Mouse (Mus musculus) heart, adult 2 months (tissue): ENCODE data around the gene Gm10717. TPM values are rescaled to one million over a fixed set of nuclear protein-coding genes. Genes with fewer than 3 reads are reported as not detected.
"Not testable (repeated sequence)": the region's sequence is repeated elsewhere in the genome, so short reads cannot be mapped to it uniquely, and the experiment has no call there.

Source experiments
- DNase-seq, 2 experiments: peaks; one replicate each; pipeline ENCODE4 v3.0.0; 2021
- H3K27ac ChIP-seq: fragments of 200-600 bp; 2 replicates; pipeline ENCODE4 v1.8.1; 2022
- H3K27me3 ChIP-seq: fragments of 200-500 bp; 2 replicates; pipeline ENCODE4 v1.6.1; 2012; ENCODE audit warnings: mild to moderate bottlenecking, low read length, inconsistent platforms, mixed read lengths; ENCODE audit not compliant: control insufficient read depth, insufficient read depth
- H3K36me3 ChIP-seq: fragments of 200-500 bp; 2 replicates; pipeline ENCODE4 v1.6.1; 2012; ENCODE audit warnings: low read length, inconsistent platforms; ENCODE audit not compliant: control insufficient read depth, insufficient read depth
- H3K4me1 ChIP-seq: fragments of 200-500 bp; 2 replicates; pipeline ENCODE4 v1.6.1; 2011; ENCODE audit warnings: low read length; ENCODE audit not compliant: control insufficient read depth, insufficient read depth
- H3K4me3 ChIP-seq: fragments of 200-600 bp; 2 replicates; pipeline ENCODE4 v1.8.1; 2022
- H3K79me2 ChIP-seq: fragments of 200-500 bp; replicated peaks from 2 replicates; pipeline ENCODE4 v1.6.1; 2012; ENCODE audit warnings: mild to moderate bottlenecking, inconsistent platforms, low read length, moderate library complexity, mixed read lengths; ENCODE audit not compliant: control insufficient read depth, insufficient read depth
- H3K9ac ChIP-seq: fragments of 200-500 bp; 2 replicates; pipeline ENCODE4 v1.6.1; 2012; ENCODE audit warnings: low read depth, mild to moderate bottlenecking, control low read depth, inconsistent platforms, low read length, mixed read lengths
- WGBS: fragments of 180-500 bp; shearing (Covaris S2); methylation state at CpG from one replicate; pipeline ENCODE4 v1.1.7; 2018; 5-methylcytosine and 5-hydroxymethylcytosine counted together
- intact Hi-C: fragments of 180-260 bp; cut with DNase I; formaldehyde crosslinking; loops from one replicate; pipeline ENCODE4 v1.15.1; 2025
- long read RNA-seq: library from polyadenylated mRNA; stranded (forward); transcript quantifications from one replicate; pipeline ENCODE4 v2.0.0, GENCODE M21; 2021
- polyA plus RNA-seq: library from polyadenylated mRNA; depleted of rRNA; stranded (reverse); fragments of >200 nt; gene quantifications from 2 replicates; pipeline ENCODE4 v1.2.3, GENCODE M21; 2012; rRNA removed
- total RNA-seq, 2 experiments: library from RNA; stranded (reverse); gene quantifications; 2 replicates each; pipeline ENCODE4 v1.2.3; 2021

The Gm10717 gene
- total RNA-seq = under 1 TPM in 1 of 2 experiments, not detected in 1; 0.39 TPM
- not detected in 2 replicates for polyA plus RNA-seq
- long read RNA-seq = 0 reads

DNA sequence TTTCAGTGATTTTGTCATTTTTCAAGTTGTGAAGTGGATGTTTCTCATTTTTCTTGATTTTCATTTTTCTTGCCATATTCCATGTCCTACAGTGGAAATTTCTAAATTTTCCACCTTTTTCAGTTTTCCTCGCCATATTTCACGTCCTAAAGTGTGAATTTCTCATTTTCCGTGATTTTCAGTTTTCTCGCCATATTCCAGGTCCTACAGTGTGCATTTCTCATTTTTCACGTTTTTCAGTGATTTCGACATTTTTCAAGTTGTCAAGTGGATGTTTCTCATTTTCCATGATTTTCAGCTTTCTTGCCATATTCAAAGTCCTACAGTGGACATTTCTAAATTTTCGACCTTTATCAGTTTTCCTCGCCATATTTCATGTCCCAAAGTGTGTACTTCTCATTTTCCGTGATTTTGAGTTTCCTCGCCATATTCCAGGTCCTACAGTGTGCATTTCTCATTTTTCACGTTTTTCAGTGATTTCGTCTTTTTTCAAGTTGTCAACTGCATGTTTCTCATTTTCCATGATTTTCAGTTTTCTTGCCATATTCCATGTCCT lies at the start of gene Gm10717:
Gm10717 (plus strand) TSS at position 506 of the 556 bp plus-strand sequence.
- DNase-seq = peak; percentile 6 to 21
- not testable (repeated sequence) for H3K9ac ChIP-seq

DNA sequence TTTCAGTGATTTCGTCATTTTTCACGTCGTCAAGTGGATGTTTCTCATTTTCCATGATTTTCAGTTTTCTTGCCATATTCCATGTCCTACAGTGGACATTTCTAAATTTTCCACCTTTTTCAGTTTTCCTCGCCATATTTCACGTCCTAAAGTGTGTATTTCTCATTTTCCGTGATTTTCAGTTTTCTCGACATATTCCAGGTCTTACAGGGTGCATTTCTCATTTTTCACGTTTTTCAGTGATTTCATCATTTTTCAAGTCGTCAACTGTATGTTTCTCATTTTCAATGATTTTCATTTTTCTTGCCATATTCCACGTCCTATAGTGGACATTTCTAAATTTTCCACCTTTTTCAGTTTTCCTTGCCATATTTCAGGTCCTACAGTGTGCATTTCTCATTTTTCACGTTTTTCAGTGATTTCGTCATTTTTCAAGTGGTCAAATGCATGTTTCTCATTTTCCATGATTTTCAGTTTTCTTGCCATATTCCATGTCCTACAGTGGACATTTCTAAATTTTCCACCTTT lies 24.7 kb upstream of the Gm10717 start, which contains the start of gene Gm10722:
Gm10722 (plus strand) TSS at position 478 of the 528 bp plus-strand sequence.
- 72% methylated on average over 12 of the region's 12 CpGs for WGBS
- H3K4me1 ChIP-seq, H3K4me3 ChIP-seq, H3K36me3 ChIP-seq, H3K79me2 ChIP-seq, H3K27me3 ChIP-seq, H3K9ac ChIP-seq, H3K27ac ChIP-seq, intact Hi-C loops: not testable (repeated sequence)
- DNase-seq = peak in 1 of 2 experiments; percentile 10

More for the DNA sequence above, at the start of gene Gm10717:
- H3K4me1 ChIP-seq, H3K27ac ChIP-seq, H3K4me3 ChIP-seq, H3K27me3 ChIP-seq, H3K36me3 ChIP-seq, H3K79me2 ChIP-seq, intact Hi-C loops: not testable (repeated sequence)
- 71% methylated on average over 12 of the region's 12 CpGs for WGBS

DNA sequence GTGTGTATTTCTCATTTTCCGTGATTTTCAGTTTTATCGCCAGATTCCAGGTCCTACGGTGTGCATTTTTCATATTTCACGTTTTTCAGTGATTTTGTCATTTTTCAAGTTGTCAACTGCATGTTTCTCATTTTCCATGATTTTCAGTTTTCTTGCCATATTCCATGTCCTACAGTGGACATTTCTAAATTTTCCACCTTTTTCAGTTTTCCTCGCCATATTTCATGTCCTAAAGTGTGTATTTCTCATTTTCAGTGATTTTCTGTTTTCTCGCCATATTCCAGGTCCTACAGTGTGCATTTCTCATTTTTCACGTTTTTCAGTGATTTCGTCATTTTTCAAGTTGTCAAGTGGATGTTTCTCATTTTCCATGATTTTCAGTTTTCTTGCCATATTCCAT lies 24.2 kb upstream of the Gm10717 start:
- H3K4me3 ChIP-seq, H3K27me3 ChIP-seq, H3K9ac ChIP-seq, intact Hi-C loops, H3K4me1 ChIP-seq, H3K27ac ChIP-seq, H3K79me2 ChIP-seq, H3K36me3 ChIP-seq: not testable (repeated sequence)
- 67% methylated on average over 8 of the region's 8 CpGs for WGBS
- DNase-seq = peak in 1 of 2 experiments; percentile 2

DNA sequence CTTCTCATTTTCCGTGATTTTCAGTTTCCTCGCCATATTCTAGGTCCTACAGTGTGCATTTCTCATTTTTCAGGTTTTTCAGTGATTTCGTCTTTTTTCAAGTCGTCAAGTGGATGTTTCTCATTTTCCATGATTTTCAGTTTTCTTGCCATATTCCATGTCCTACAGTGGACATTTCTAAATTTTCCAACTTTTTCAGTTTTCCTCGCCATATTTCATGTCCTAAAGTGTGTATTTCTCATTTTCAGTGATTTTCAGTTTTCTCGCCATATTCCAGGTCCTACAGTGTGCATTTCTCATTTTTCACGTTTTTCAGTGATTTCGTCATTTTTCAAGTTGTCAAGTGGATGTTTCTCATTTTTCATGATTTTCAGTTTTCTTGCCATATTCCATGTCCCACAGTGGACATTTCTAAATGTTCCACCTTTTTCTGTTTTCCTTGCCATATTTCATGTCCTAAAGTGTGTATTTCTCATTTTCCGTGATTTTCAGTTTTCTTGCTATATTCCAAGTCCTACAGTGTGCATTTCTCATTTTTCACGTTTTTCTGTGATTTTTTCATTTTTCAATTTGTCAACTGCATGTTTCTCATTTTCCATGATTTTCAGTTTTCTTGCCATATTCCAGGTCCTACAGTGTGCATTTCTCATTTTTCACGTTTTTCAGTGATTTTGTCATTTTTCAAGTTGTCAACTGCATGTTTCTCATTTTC lies 23.1 kb upstream of the Gm10717 start:
- H3K36me3 ChIP-seq, intact Hi-C loops, H3K4me1 ChIP-seq, H3K9ac ChIP-seq, H3K79me2 ChIP-seq, H3K27me3 ChIP-seq, H3K27ac ChIP-seq, H3K4me3 ChIP-seq: not testable (repeated sequence)
- DNase-seq = peak; percentile 60 to 86
- 67% methylated on average over 9 of the region's 11 CpGs for WGBS

DNA sequence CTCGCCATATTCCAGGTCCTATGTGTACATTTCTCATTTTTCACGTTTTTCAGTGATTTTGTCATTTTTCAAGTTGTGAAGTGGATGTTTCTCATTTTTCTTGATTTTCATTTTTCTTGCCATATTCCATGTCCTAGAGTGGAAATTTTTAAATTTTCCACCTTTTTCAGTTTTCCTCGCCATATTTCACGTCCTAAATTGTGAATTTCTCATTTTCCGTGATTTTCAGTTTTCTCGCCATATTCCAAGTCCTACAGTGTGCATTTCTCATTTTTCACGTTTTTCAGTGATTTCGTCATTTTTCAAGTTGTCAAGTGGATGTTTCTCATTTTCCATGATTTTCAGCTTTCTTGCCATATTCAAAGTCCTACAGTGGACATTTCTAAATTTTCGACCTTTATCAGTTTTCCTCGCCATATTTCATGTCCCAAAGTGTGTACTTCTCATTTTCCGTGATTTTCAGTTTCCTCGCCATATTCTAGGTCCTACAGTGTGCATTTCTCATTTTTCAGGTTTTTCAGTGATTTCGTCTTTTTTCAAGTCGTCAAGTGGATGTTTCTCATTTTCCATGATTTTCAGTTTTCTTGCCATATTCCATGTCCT lies 22.3 kb upstream of the Gm10717 start, which contains the start of gene Gm11168:
Gm11168 (plus strand) TSS at position 553 of the 603 bp plus-strand sequence.
- H3K4me3 ChIP-seq, H3K4me1 ChIP-seq, H3K79me2 ChIP-seq, intact Hi-C loops, H3K9ac ChIP-seq, H3K27me3 ChIP-seq, H3K27ac ChIP-seq, H3K36me3 ChIP-seq, DNase-seq: not testable (repeated sequence)
- WGBS = 75% methylated on average over 6 of the region's 14 CpGs

DNA sequence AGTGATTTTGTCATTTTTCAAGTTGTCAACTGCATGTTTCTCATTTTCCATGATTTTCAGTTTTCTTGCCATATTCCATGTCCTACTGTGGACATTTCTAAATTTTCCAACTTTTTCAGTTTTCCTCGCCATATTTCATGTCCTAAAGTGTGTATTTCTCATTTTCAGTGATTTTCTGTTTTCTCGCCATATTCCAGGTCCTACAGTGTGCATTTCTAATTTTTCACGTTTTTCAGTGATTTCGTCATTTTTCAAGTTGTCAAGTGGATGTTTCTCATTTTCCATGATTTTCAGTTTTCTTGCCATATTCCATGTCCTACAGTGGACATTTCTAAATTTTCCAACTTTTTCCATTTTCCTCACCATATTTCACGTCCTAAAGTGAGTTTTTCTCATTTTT lies 19.0 kb upstream of the Gm10717 start:
- intact Hi-C loops, H3K9ac ChIP-seq, H3K27ac ChIP-seq, H3K4me3 ChIP-seq, H3K4me1 ChIP-seq, DNase-seq, H3K79me2 ChIP-seq, H3K27me3 ChIP-seq, H3K36me3 ChIP-seq: not testable (repeated sequence)
- WGBS = 73% methylated on average over 1 of the region's 5 CpGs

DNA sequence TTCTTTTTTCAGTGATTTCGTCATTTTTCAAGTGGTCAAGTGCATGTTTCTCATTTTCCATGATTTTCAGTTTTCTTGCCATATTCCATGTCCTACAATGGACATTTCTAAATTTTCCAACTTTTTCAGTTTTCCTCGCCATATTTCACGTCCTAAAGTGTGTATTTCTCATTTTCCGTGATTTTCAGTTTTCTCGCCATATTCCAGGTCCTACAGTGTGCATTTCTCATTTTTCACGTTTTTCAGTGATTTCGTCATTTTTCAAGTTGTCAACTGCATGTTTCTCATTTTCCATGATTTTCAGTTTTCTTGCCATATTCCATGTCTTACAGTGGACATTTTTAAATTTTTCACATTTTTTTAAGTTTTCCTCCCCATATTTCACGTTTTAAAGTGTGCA lies 18.6 kb upstream of the Gm10717 start:
- WGBS = 73% methylated on average over 8 of the region's 8 CpGs
- H3K4me3 ChIP-seq, H3K27ac ChIP-seq, intact Hi-C loops, H3K36me3 ChIP-seq, H3K4me1 ChIP-seq, H3K27me3 ChIP-seq, H3K79me2 ChIP-seq, H3K9ac ChIP-seq: not testable (repeated sequence)
- peak; percentile 47 to 78 for DNase-seq

DNA sequence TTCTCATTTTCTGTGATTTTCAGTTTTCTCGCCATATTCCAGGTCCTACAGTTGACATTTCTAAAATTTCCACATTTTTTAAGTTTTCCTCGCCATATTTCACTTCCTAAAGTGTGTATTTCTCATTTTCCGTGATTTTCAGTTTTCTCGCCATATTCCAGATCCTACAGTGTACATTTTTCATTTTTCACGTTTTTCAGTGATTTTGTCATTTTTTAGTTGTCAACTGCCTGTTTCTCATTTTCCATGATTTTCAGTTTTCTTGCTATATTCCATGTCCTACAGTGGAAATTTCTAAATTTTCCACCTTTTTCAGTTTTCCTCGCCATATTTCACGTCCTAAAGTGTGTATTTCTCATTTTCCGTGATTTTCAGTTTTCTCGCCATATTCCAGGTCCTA lies 17.9 kb upstream of the Gm10717 start:
- intact Hi-C loops, H3K27ac ChIP-seq, H3K79me2 ChIP-seq, DNase-seq, H3K9ac ChIP-seq, H3K36me3 ChIP-seq, H3K27me3 ChIP-seq, H3K4me1 ChIP-seq, H3K4me3 ChIP-seq: not testable (repeated sequence)
- 77% methylated on average over 8 of the region's 9 CpGs for WGBS

DNA sequence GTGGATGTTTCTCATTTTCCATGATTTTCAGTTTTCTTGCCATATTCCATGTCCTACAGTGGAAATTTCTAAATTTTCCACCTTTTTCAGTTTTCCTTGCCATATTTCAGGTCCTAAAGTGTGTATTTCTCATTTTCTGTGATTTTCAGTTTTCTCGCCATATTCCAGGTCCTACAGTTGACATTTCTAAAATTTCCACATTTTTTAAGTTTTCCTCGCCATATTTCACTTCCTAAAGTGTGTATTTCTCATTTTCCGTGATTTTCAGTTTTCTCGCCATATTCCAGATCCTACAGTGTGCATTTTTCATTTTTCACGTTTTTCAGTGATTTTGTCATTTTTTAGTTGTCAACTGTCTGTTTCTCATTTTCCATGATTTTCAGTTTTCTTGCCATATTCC lies 15.9 kb upstream of the Gm10717 start:
- H3K79me2 ChIP-seq, H3K4me1 ChIP-seq, intact Hi-C loops, DNase-seq, H3K9ac ChIP-seq, H3K36me3 ChIP-seq, H3K27me3 ChIP-seq, H3K27ac ChIP-seq, H3K4me3 ChIP-seq: not testable (repeated sequence)
- WGBS = no CpG with 5 or more reads among the region's 5 CpGs
